8 mouse cellular contexts compared by ENCODE assay signal in genomic region chr2:76676401-76677226, GRCm38 (mm10). TPM values are rescaled to one million over a fixed set of nuclear protein-coding genes. Genes with fewer than 3 reads are reported as not detected.
DNase-seq lines count a peak whose midpoint lies in the region; ATAC-seq and TF ChIP-seq lines count a peak whose summit lies in the region.

No protein-coding gene starts in this region.

- H3K36me3 ChIP-seq in heart, embryonic 13.5 days, result peaks cover 27% of the 10 kb centered on the region
- peaks cover 5% of the 10 kb centered on the region for H3K36me3 ChIP-seq in ES-E14 (ENCODE audit: control insufficient read depth, insufficient read depth, low read length, poor library complexity, severe bottlenecking)
- 0 out of 2 replicates have a peak, but pooled peaks cover 6% of the 10 kb centered on the region for H3K36me3 ChIP-seq in hindbrain, embryonic 12.5 days
- H3K36me3 ChIP-seq in midbrain, embryonic 15.5 days (replicated peaks), result no peaks in the 10 kb centered on the region; the same call in 1 of the 2 replicates

- no peak for DNase-seq in heart, adult 18-20 months
- no peak for DNase-seq in ES-E14 (ENCODE audit: low read depth, low spot score)
- DNase-seq in left cerebral cortex, postnatal 10 days (ENCODE audit: extremely low spot score in 1 of 2, low spot score in 2 of 2), result no peak
- no peak for DNase-seq in left cerebral cortex, postnatal 4 days

- intact Hi-C loops in left cerebral cortex, postnatal 10 days (cut with DNase I), result no loop called here
- intact Hi-C loops in left cerebral cortex, postnatal 4 days (cut with DNase I), result no loop called here

- H3K27ac ChIP-seq in heart, embryonic 13.5 days (replicated peaks), result no peak overlapping the region
- no peak overlapping the region for H3K27ac ChIP-seq in ES-E14 (ENCODE audit: insufficient read depth, low read depth, low read length, poor library complexity, severe bottlenecking)
- no peak overlapping the region for H3K27ac ChIP-seq in hindbrain, embryonic 12.5 days
- no peak overlapping the region for H3K27ac ChIP-seq in midbrain, embryonic 15.5 days

- peak overlapping the region; percentile 83 for H3K4me2 ChIP-seq in heart, embryonic 13.5 days
- peak overlapping the region; percentile 56 for H3K4me2 ChIP-seq in hindbrain, embryonic 12.5 days (replicated peaks)
- H3K4me2 ChIP-seq in midbrain, embryonic 15.5 days, result peak overlapping the region; percentile 62

- H3K4me3 ChIP-seq in heart, embryonic 13.5 days, result peak overlapping the region; percentile 96
- H3K4me3 ChIP-seq in ES-E14 (ENCODE audit: insufficient read depth in 1 of 2, low read depth in 1 of 2, low read length in 2 of 2, poor library complexity in 1 of 2, severe bottlenecking in 1 of 2), result peak overlapping the region; percentile 89 to 96
- H3K4me3 ChIP-seq in hindbrain, embryonic 12.5 days, result peak overlapping the region; percentile 67
- peak overlapping the region; percentile 87 for H3K4me3 ChIP-seq in midbrain, embryonic 15.5 days

- peaks cover 38% of the 10 kb centered on the region for H3K4me1 ChIP-seq in heart, embryonic 13.5 days
- H3K4me1 ChIP-seq in ES-E14 (ENCODE audit: control insufficient read depth in 2 of 2, insufficient read depth in 2 of 2, low read length in 2 of 2, poor library complexity in 1 of 2), result 0 out of 4 replicates have a peak, but pooled peaks cover 3 to 4% of the 10 kb centered on the region in 2 experiments
- peaks cover 18% of the 10 kb centered on the region for H3K4me1 ChIP-seq in hindbrain, embryonic 12.5 days
- H3K4me1 ChIP-seq in midbrain, embryonic 15.5 days, result peaks cover 21% of the 10 kb centered on the region

- no peak for ATAC-seq in heart, embryonic 13.5 days (ENCODE audit: extremely low read depth, insufficient number of reproducible peaks, low FRiP score, low TSS enrichment)
- no peak for ATAC-seq in hindbrain, embryonic 12.5 days (ENCODE audit: low FRiP score)
- no peak for ATAC-seq in midbrain, embryonic 15.5 days (replicated peaks)
- no peak for ATAC-seq in CD4-positive, CD25-positive, alpha-beta regulatory T cell, adult 4 months

- 69% methylated on average over 13 of the region's 13 CpGs for WGBS in heart, embryonic 13.5 days
- WGBS in hindbrain, embryonic 12.5 days, result 64% methylated on average over 13 of the region's 13 CpGs
- 62% methylated on average over 13 of the region's 13 CpGs for WGBS in midbrain, embryonic 15.5 days

- H3K9me3 ChIP-seq in heart, embryonic 13.5 days, result no peaks in the 10 kb centered on the region
- H3K9me3 ChIP-seq in ES-E14 (ENCODE audit: control insufficient read depth, insufficient read depth, low read depth, low read length), result no peaks in the 10 kb centered on the region
- H3K9me3 ChIP-seq in hindbrain, embryonic 12.5 days (replicated peaks), result no peaks in the 10 kb centered on the region
- no peaks in the 10 kb centered on the region for H3K9me3 ChIP-seq in midbrain, embryonic 15.5 days

- no peaks in the 10 kb centered on the region for H3K27me3 ChIP-seq in heart, embryonic 13.5 days (replicated peaks)
- no peaks in the 10 kb centered on the region for H3K27me3 ChIP-seq in hindbrain, embryonic 12.5 days
- no peaks in the 10 kb centered on the region for H3K27me3 ChIP-seq in midbrain, embryonic 15.5 days (replicated peaks)

- in situ Hi-C loops in ES-E14 (cut with MboI; ENCODE audit: low sequenced_read_pairs in 2 of 2, unreplicated experiment in 2 of 2), result no loop called here

- peak overlapping the region; percentile 93 for H3K9ac ChIP-seq in heart, embryonic 13.5 days
- H3K9ac ChIP-seq in ES-E14 (ENCODE audit: insufficient read depth, low read depth, low read length, poor library complexity, severe bottlenecking), result no peak overlapping the region; the same call in 1 of the 2 replicates
- H3K9ac ChIP-seq in hindbrain, embryonic 12.5 days, result peak overlapping the region; percentile 38; the same call in 1 of the 2 replicates
- H3K9ac ChIP-seq in midbrain, embryonic 15.5 days, result peak overlapping the region; percentile 78; the same call in 1 of the 2 replicates

TF ChIP-seq in ES-E14, 5 proteins besides CTCF, POLR2A, EP300 and RAD21:
- TF ChIP-seq HCFC1 (IDR thresholded peaks at IDR 0.05; ENCODE audit: borderline replicate concordance, insufficient read depth, low read length), result no peak
- no peak for TF ChIP-seq MAFK (IDR thresholded peaks at IDR 0.05; ENCODE audit: insufficient read depth, low read depth, low read length)
- no peak for TF ChIP-seq ZC3H11A (IDR thresholded peaks at IDR 0.05; ENCODE audit: borderline replicate concordance, low read depth, low read length)
- TF ChIP-seq ZNF384 (IDR thresholded peaks at IDR 0.05; ENCODE audit: low read depth, low read length), result no peak
- no peak for TF ChIP-seq CHD2 (IDR thresholded peaks at IDR 0.05; ENCODE audit: low read depth, low read length)
TF ChIP-seq in ES-E14: peak in this region for 0.

RNA-seq across cellular contexts. Expression of gene Plekha3, which starts 1.5 kb away (rescaled TPM):
- polyA plus RNA-seq in heart, embryonic 13.5 days (2015; fragmentation: Nextera tagmentation; extraction: Ambion mirVana), result 5.7 and 7.0 TPM in 2 replicates
- total RNA-seq in heart, adult 18-20 months (2021), result 10 to 100 TPM; 19.9 to 22.5 TPM
- total RNA-seq in ES-E14 (2012; rRNA removed), result 15.2 and 18.8 TPM in 2 replicates
- 16.8 and 18.7 TPM in 2 replicates for polyA plus RNA-seq in hindbrain, embryonic 12.5 days (2016; fragmentation: Nextera tagmentation; extraction: Ambion mirVana)
- polyA plus RNA-seq in midbrain, embryonic 15.5 days (2015; fragmentation: Nextera tagmentation; extraction: Ambion mirVana), result 10.5 TPM in 2 replicates
- polyA plus RNA-seq in CD4-positive, CD25-positive, alpha-beta regulatory T cell, adult 4 months (2017; shearing (Covaris generic)), result 10 to 100 TPM; 10.7 to 13.1 TPM
- 10 to 100 TPM; 22.5 to 22.9 TPM for total RNA-seq in left cerebral cortex, postnatal 10 days (2021)
- 10 to 100 TPM; 21.2 to 23.5 TPM for total RNA-seq in left cerebral cortex, postnatal 4 days (2021)

RNA-seq across cellular contexts. Expression of gene Fkbp7, which starts 3.7 kb away (rescaled TPM):
- 62.4 and 64.8 TPM in 2 replicates for polyA plus RNA-seq in heart, embryonic 13.5 days (2015; fragmentation: Nextera tagmentation; extraction: Ambion mirVana)
- total RNA-seq in heart, adult 18-20 months (2021), result 10 to 100 TPM; 21.8 to 25.2 TPM
- 6.2 and 7.5 TPM in 2 replicates for total RNA-seq in ES-E14 (2012; rRNA removed)
- polyA plus RNA-seq in hindbrain, embryonic 12.5 days (2016; fragmentation: Nextera tagmentation; extraction: Ambion mirVana), result 32.6 and 34.9 TPM in 2 replicates
- 11.8 and 13.9 TPM in 2 replicates for polyA plus RNA-seq in midbrain, embryonic 15.5 days (2015; fragmentation: Nextera tagmentation; extraction: Ambion mirVana)
- 1 to 10 TPM; 4.8 to 5.9 TPM for polyA plus RNA-seq in CD4-positive, CD25-positive, alpha-beta regulatory T cell, adult 4 months (2017; shearing (Covaris generic))
- 1 to 10 TPM; 4.9 to 6.0 TPM for total RNA-seq in left cerebral cortex, postnatal 10 days (2021)
- total RNA-seq in left cerebral cortex, postnatal 4 days (2021), result 1 to 10 TPM; 6.5 to 6.7 TPM

RNA-seq across cellular contexts. Expression of gene Pjvk, which starts 28.3 kb away (rescaled TPM):
- 0.11 TPM in 1 of 2 replicates, not detected in the other for polyA plus RNA-seq in heart, embryonic 13.5 days (2015; fragmentation: Nextera tagmentation; extraction: Ambion mirVana)
- not detected for total RNA-seq in heart, adult 18-20 months (2021)
- total RNA-seq in ES-E14 (2012; rRNA removed), result not detected in 2 replicates
- 0.51 and 0.52 TPM in 2 replicates for polyA plus RNA-seq in hindbrain, embryonic 12.5 days (2016; fragmentation: Nextera tagmentation; extraction: Ambion mirVana)
- polyA plus RNA-seq in midbrain, embryonic 15.5 days (2015; fragmentation: Nextera tagmentation; extraction: Ambion mirVana), result 0.65 and 0.93 TPM in 2 replicates
- not detected for polyA plus RNA-seq in CD4-positive, CD25-positive, alpha-beta regulatory T cell, adult 4 months (2017; shearing (Covaris generic))
- under 1 TPM; 0.71 to 0.75 TPM for total RNA-seq in left cerebral cortex, postnatal 10 days (2021)
- total RNA-seq in left cerebral cortex, postnatal 4 days (2021), result under 1 TPM; 0.40 to 0.84 TPM

RNA-seq across cellular contexts. Expression of gene Prkra, which starts 28.8 kb away (rescaled TPM):
- 31.8 and 35.1 TPM in 2 replicates for polyA plus RNA-seq in heart, embryonic 13.5 days (2015; fragmentation: Nextera tagmentation; extraction: Ambion mirVana)
- total RNA-seq in heart, adult 18-20 months (2021), result 10 to 100 TPM; 14.3 to 15.2 TPM
- 8.2 and 13.0 TPM in 2 replicates for total RNA-seq in ES-E14 (2012; rRNA removed)
- polyA plus RNA-seq in hindbrain, embryonic 12.5 days (2016; fragmentation: Nextera tagmentation; extraction: Ambion mirVana), result 96.4 and 97.1 TPM in 2 replicates
- 104 and 108 TPM in 2 replicates for polyA plus RNA-seq in midbrain, embryonic 15.5 days (2015; fragmentation: Nextera tagmentation; extraction: Ambion mirVana)
- polyA plus RNA-seq in CD4-positive, CD25-positive, alpha-beta regulatory T cell, adult 4 months (2017; shearing (Covaris generic)), result 10 to 100 TPM in 1 of 2 experiments, 1 to 10 TPM in 1; 9.3 to 11.3 TPM
- 10 to 100 TPM; 22.4 to 26.2 TPM for total RNA-seq in left cerebral cortex, postnatal 10 days (2021)
- 10 to 100 TPM; 55.8 to 55.9 TPM for total RNA-seq in left cerebral cortex, postnatal 4 days (2021)
